Mouse (Mus musculus) stomach, embryonic 16.5 days (tissue): ENCODE measurements around the gene Hnrnph1. TPM values are rescaled to one million over a fixed set of nuclear protein-coding genes. Genes with fewer than 3 reads are reported as not detected.
A peak's percentile ranks its signal among the peaks of the same experiment; 100 is the strongest.

ENCODE experiments used
- ATAC-seq: fragments of 200-750 bp; cut with Nextera tagmentation; 2 replicates; pipeline ENCODE4 v1.8.0; 2017; ENCODE audit warnings: moderate number of reproducible peaks, moderate TSS enrichment; ENCODE audit not compliant: insufficient read depth, low FRiP score
- H3K27ac ChIP-seq: fragments of 300-500 bp; sonication (generic); 2 replicates; pipeline ENCODE4 v1.5.1; 2014; ENCODE audit warnings: low read length
- H3K27me3 ChIP-seq: fragments of 300-500 bp; sonication (generic); 2 replicates; pipeline ENCODE4 v1.6.1; 2014; ENCODE audit warnings: low read length, control low read depth, mixed read lengths; ENCODE audit not compliant: control insufficient read depth, insufficient read depth
- H3K36me3 ChIP-seq: fragments of 300-500 bp; sonication (generic); 2 replicates; pipeline ENCODE4 v1.6.1; 2014; ENCODE audit warnings: low read length; ENCODE audit not compliant: control insufficient read depth, insufficient read depth
- H3K4me1 ChIP-seq: fragments of 300-500 bp; sonication (generic); 2 replicates; pipeline ENCODE4 v1.6.1; 2014; ENCODE audit warnings: low read length, control low read depth, mixed read lengths; ENCODE audit not compliant: control insufficient read depth, insufficient read depth
- H3K4me2 ChIP-seq: fragments of 300-500 bp; sonication (generic); 2 replicates; pipeline ENCODE4 v1.6.1; 2014; ENCODE audit warnings: low read depth, low read length, mixed read lengths
- H3K4me3 ChIP-seq: fragments of 300-500 bp; sonication (generic); replicated peaks from 2 replicates; pipeline ENCODE4 v1.5.1; 2014; ENCODE audit warnings: mild to moderate bottlenecking, low read length
- H3K9ac ChIP-seq: fragments of 300-500 bp; sonication (generic); 2 replicates; pipeline ENCODE4 v1.6.1; 2014; ENCODE audit warnings: low read length
- H3K9me3 ChIP-seq: fragments of 300-500 bp; sonication (generic); replicated peaks from 2 replicates; pipeline ENCODE4 v1.6.1; 2016; ENCODE audit warnings: low read length, control low read depth; ENCODE audit not compliant: control insufficient read depth
- WGBS: fragments of 180-500 bp; shearing (Covaris S2); extraction: QIAGEN DNeasy Blood & Tissue Kit; methylation state at CpG from one replicate; pipeline ENCODE4 v1.1.7; 2014; 5-methylcytosine and 5-hydroxymethylcytosine counted together
- polyA plus RNA-seq: library from polyadenylated mRNA; unstranded; fragments of >200 nt; fragmentation: Nextera tagmentation; extraction: Ambion mirVana; gene quantifications from 2 replicates; pipeline ENCODE4 v1.2.1, GENCODE M21; 2015

The Hnrnph1 gene
- polyA plus RNA-seq: 346 and 352 TPM in 2 replicates

GRCm38 (mm10) chr11:50376911-50377891 is at the start of gene Hnrnph1:
Hnrnph1 (plus strand) TSS chr11:50376990.
- Histone ChIP-seq H3K4me3 (peak within 1 kb of the TSS; percentile 80), H3K4me1 (peaks cover 22% of the 10 kb centered on the region), H3K36me3 (peaks cover 12% of the 10 kb centered on the region), H3K27ac (peak within 1 kb of the TSS; percentile 100), H3K27me3 (no peaks in the 10 kb centered on the region), H3K9ac (peak within 1 kb of the TSS; percentile 98), H3K9me3 (no peaks in the 10 kb centered on the region), H3K4me2 (peak within 1 kb of the TSS; percentile 98)
- WGBS: under 1% methylated on average over 76 of the region's 76 CpGs
- peak; percentile 93 for ATAC-seq

- Histone ChIP-seq H3K36me3 (no peaks in the 10 kb centered on the region), H3K27me3 (no peaks in the 10 kb centered on the region), H3K27ac (no peak overlapping the region), H3K9me3 (no peaks in the 10 kb centered on the region), H3K4me1 (peaks cover 10% of the 10 kb centered on the region), H3K9ac (no peak overlapping the region), H3K4me3 (no peak overlapping the region), H3K4me2 (no peak overlapping the region)
- 89% methylated on average over 3 of the region's 3 CpGs for WGBS
- no peak for ATAC-seq
Measured at GRCm38 (mm10) chr11:50328075-50328625, 48.6 kb upstream of the Hnrnph1 start.

GRCm38 (mm10) chr11:50329378-50329777 is 47.4 kb upstream of the Hnrnph1 start:
- Histone ChIP-seq H3K27me3 (no peaks in the 10 kb centered on the region), H3K9ac (no peak overlapping the region), H3K4me2 (no peak overlapping the region), H3K36me3 (no peaks in the 10 kb centered on the region), H3K4me3 (no peak overlapping the region), H3K27ac (no peak overlapping the region), H3K4me1 (0 out of 2 replicates have a peak, but pooled peaks cover under 1% of the 10 kb centered on the region), H3K9me3 (no peaks in the 10 kb centered on the region)
- no peak for ATAC-seq
- 94% methylated on average over 1 of the region's 1 CpGs for WGBS

- no peak overlapping the region for H3K4me3 ChIP-seq
- WGBS: 83% methylated on average over 3 of the region's 3 CpGs
- no peaks in the 10 kb centered on the region for H3K4me1 ChIP-seq
- no peak overlapping the region for H3K4me2 ChIP-seq
- no peaks in the 10 kb centered on the region for H3K27me3 ChIP-seq
- H3K9ac ChIP-seq: no peak overlapping the region
- H3K27ac ChIP-seq: no peak overlapping the region
- ATAC-seq: no peak
- H3K9me3 ChIP-seq: no peaks in the 10 kb centered on the region
- H3K36me3 ChIP-seq: no peaks in the 10 kb centered on the region
Measured at GRCm38 (mm10) chr11:50333181-50333580, 43.6 kb upstream of the Hnrnph1 start.

GRCm38 (mm10) chr11:50336126-50336525 is 40.7 kb upstream of the Hnrnph1 start:
- no peak overlapping the region for H3K4me2 ChIP-seq
- H3K27me3 ChIP-seq: no peaks in the 10 kb centered on the region
- H3K4me3 ChIP-seq: no peak overlapping the region
- no peak overlapping the region for H3K27ac ChIP-seq
- no peak overlapping the region for H3K9ac ChIP-seq
- no peaks in the 10 kb centered on the region for H3K9me3 ChIP-seq
- no peaks in the 10 kb centered on the region for H3K4me1 ChIP-seq
- 38% methylated on average over 1 of the region's 1 CpGs for WGBS
- no peaks in the 10 kb centered on the region for H3K36me3 ChIP-seq
- ATAC-seq: no peak

- Histone ChIP-seq H3K27me3 (no peaks in the 10 kb centered on the region), H3K36me3 (no peaks in the 10 kb centered on the region), H3K9me3 (no peaks in the 10 kb centered on the region), H3K4me2 (no peak overlapping the region), H3K4me3 (no peak overlapping the region), H3K9ac (no peak overlapping the region), H3K27ac (no peak overlapping the region), H3K4me1 (no peaks in the 10 kb centered on the region)
- no peak for ATAC-seq
- 60% methylated on average over 4 of the region's 4 CpGs for WGBS
Measured at GRCm38 (mm10) chr11:50336891-50337290, 39.9 kb upstream of the Hnrnph1 start.

- Histone ChIP-seq H3K4me2 (no peak overlapping the region), H3K36me3 (no peaks in the 10 kb centered on the region), H3K4me1 (no peaks in the 10 kb centered on the region), H3K9ac (no peak overlapping the region), H3K4me3 (no peak overlapping the region), H3K9me3 (no peaks in the 10 kb centered on the region), H3K27ac (no peak overlapping the region), H3K27me3 (no peaks in the 10 kb centered on the region)
- 64% methylated on average over 4 of the region's 4 CpGs for WGBS
- no peak for ATAC-seq
Measured at GRCm38 (mm10) chr11:50345486-50345885, 31.3 kb upstream of the Hnrnph1 start.

GRCm38 (mm10) chr11:50346256-50347032 is 30.3 kb upstream of the Hnrnph1 start:
- no peak overlapping the region for H3K9ac ChIP-seq
- ATAC-seq: no peak
- no peak overlapping the region for H3K27ac ChIP-seq
- no peaks in the 10 kb centered on the region for H3K36me3 ChIP-seq
- H3K27me3 ChIP-seq: no peaks in the 10 kb centered on the region
- H3K4me2 ChIP-seq: no peak overlapping the region
- 89% methylated on average over 9 of the region's 9 CpGs for WGBS
- H3K9me3 ChIP-seq: no peaks in the 10 kb centered on the region
- no peak overlapping the region for H3K4me3 ChIP-seq
- H3K4me1 ChIP-seq: no peaks in the 10 kb centered on the region
